Mouse (Mus musculus) brain, embryonic 14.5 days (tissue): ENCODE data around the gene Kcne3.

Source experiments
- CTCF ChIP-seq: fragments of 200-500 bp; IDR thresholded peaks from 2 replicates; pipeline ENCODE4 v1.5.1; 2012; ENCODE audit warnings: inconsistent platforms, mild to moderate bottlenecking, moderate library complexity, borderline replicate concordance; ENCODE audit not compliant: insufficient read depth, insufficient read length; ENCODE audit errors: extremely low read depth
- POLR2A ChIP-seq: fragments of 200-500 bp; IDR thresholded peaks from 2 replicates; pipeline ENCODE4 v1.6.1; 2012; ENCODE audit warnings: mild to moderate bottlenecking, inconsistent platforms, borderline replicate concordance; ENCODE audit not compliant: poor library complexity, insufficient read depth, insufficient read length, severe bottlenecking; ENCODE audit errors: extremely low read depth

- TF ChIP-seq CTCF (no peak), POLR2A (no peak)
Measured at GRCm38 (mm10) chr7:100230646-100231045, 54.3 kb downstream of the Kcne3 start.
